Mouse (Mus musculus) ES-E14 (cell line): Measurements from ENCODE around the gene Txn1.

Experiments used
- CHD2 ChIP-seq: IDR thresholded peaks from 2 replicates; pipeline ENCODE4 v1.6.1; 2014; ENCODE audit warnings: mild to moderate bottlenecking, low read depth, low read length, inconsistent platforms
- HCFC1 ChIP-seq: IDR thresholded peaks from 2 replicates; pipeline ENCODE4 v1.6.1; 2012; ENCODE audit warnings: low read length, inconsistent platforms, borderline replicate concordance; ENCODE audit not compliant: insufficient read depth

DNA sequence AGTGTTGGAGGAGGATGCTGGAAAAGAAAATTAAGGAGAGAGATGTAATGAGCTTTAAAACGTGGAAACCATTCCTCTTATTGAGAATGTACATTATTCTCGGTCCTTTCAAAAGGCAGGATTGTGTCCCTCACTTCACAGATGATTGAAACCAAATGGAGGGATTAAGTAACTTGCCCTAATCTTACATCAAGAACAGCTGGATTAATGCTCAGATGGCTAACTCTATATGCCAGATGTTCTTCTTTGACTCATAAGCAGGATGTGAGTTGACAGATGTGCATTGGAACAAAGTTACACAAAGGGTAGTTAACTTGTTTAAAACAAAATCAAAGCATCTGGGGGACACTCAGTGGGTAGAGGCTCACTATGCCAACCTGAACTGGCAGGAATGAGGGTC is 49.5 kb downstream of the Txn1 start:
- TF ChIP-seq CHD2 (no peak), HCFC1 (no peak)
